Mouse (Mus musculus): ENCODE results near the gene 1700020A23Rik.

- TF ChIP-seq POLR2A (IDR thresholded peaks at IDR 0.05; ENCODE audit: low read depth, low read length) (no peak), CTCF (IDR thresholded peaks at IDR 0.05; ENCODE audit: borderline replicate concordance, insufficient read depth, low read length) (no peak)
Measured at GRCm38 (mm10) chr2:130398091-130398490, 7.0 kb upstream of the 1700020A23Rik start.
